Mouse (Mus musculus) neural tube, embryonic 11.5 days (tissue): Measurements from ENCODE around the gene Kremen1. TPM values are rescaled to one million over a fixed set of nuclear protein-coding genes. Genes with fewer than 3 reads are reported as not detected.

ENCODE experiments used
- ATAC-seq: fragments of 200-750 bp; cut with Nextera tagmentation; 2 replicates; pipeline ENCODE4 v1.8.0; 2017; ENCODE audit warnings: moderate number of reproducible peaks, mild to moderate bottlenecking, moderate TSS enrichment, moderate library complexity; ENCODE audit not compliant: insufficient read depth, low FRiP score, low TSS enrichment
- DNase-seq: peaks from one replicate; pipeline ENCODE4 v3.0.0-alpha.2; 2015; ENCODE audit warnings: low spot score
- H3K27ac ChIP-seq: fragments of 300-500 bp; sonication (generic); 2 replicates; pipeline ENCODE4 v1.5.1; 2014; ENCODE audit warnings: low read depth, mild to moderate bottlenecking, low read length
- H3K27me3 ChIP-seq: fragments of 300-500 bp; sonication (generic); 2 replicates; pipeline ENCODE4 v1.6.1; 2014; ENCODE audit warnings: mild to moderate bottlenecking, low read length, mixed read lengths; ENCODE audit not compliant: control insufficient read depth, insufficient read depth
- H3K36me3 ChIP-seq: fragments of 300-500 bp; sonication (generic); 2 replicates; pipeline ENCODE4 v1.6.1; 2014; ENCODE audit warnings: mild to moderate bottlenecking, low read length, moderate library complexity, mixed read lengths; ENCODE audit not compliant: control insufficient read depth, insufficient read depth
- H3K4me1 ChIP-seq: fragments of 300-500 bp; sonication (generic); 2 replicates; pipeline ENCODE4 v1.6.1; 2014; ENCODE audit warnings: low read length, mixed read lengths; ENCODE audit not compliant: control insufficient read depth, insufficient read depth
- H3K4me2 ChIP-seq: fragments of 300-500 bp; sonication (generic); 2 replicates; pipeline ENCODE4 v1.6.1; 2014; ENCODE audit warnings: low read depth, mild to moderate bottlenecking, moderate library complexity
- H3K4me3 ChIP-seq: fragments of 300-500 bp; sonication (generic); 2 replicates; pipeline ENCODE4 v1.5.1; 2014; ENCODE audit warnings: low read depth, low read length
- H3K9ac ChIP-seq: fragments of 300-500 bp; sonication (generic); 2 replicates; pipeline ENCODE4 v1.6.1; 2014; ENCODE audit warnings: mild to moderate bottlenecking, low read length
- H3K9me3 ChIP-seq: fragments of 300-500 bp; sonication (generic); 2 replicates; pipeline ENCODE4 v1.6.1; 2016; ENCODE audit warnings: low read length; ENCODE audit not compliant: control insufficient read depth
- WGBS: fragments of 180-500 bp; shearing (Covaris S2); extraction: QIAGEN DNeasy Blood & Tissue Kit; methylation state at CpG from one replicate; pipeline ENCODE4 v1.1.7; 2014; 5-methylcytosine and 5-hydroxymethylcytosine counted together
- polyA plus RNA-seq: library from polyadenylated mRNA; unstranded; fragments of >200 nt; fragmentation: Nextera tagmentation; extraction: Ambion mirVana; gene quantifications from 2 replicates; pipeline ENCODE4 v1.2.1, GENCODE M21; 2014

Kremen1 gene
- 9.6 and 12.0 TPM in 2 replicates for polyA plus RNA-seq

- Histone ChIP-seq H3K4me3 (peak within 1 kb of the TSS; percentile 75), H3K36me3 (no peaks in the 10 kb centered on the region), H3K9me3 (no peaks in the 10 kb centered on the region), H3K4me2 (peak within 1 kb of the TSS; percentile 55), H3K27ac (0 out of 2 replicates have a peak within 1 kb of the TSS, but pooled peaks have one; percentile 7), H3K4me1 (peaks cover 8% of the 10 kb centered on the region), H3K27me3 (no peaks in the 10 kb centered on the region), H3K9ac (peak within 1 kb of the TSS; percentile 70)
- ATAC-seq (peak; percentile 97), DNase-seq (peak; percentile 93)
- 3% methylated on average over 52 of the region's 80 CpGs for WGBS
Observed at GRCm38 (mm10) chr11:5261508-5262392, at the start of gene Kremen1. TSS of gene Kremen1 (minus strand) at chr11:5261558.

GRCm38 (mm10) chr11:5307024-5307905, 45.9 kb upstream of the Kremen1 start:
- no peaks in the 10 kb centered on the region for H3K9me3 ChIP-seq
- no peak overlapping the region for H3K27ac ChIP-seq
- H3K4me2 ChIP-seq = no peak overlapping the region
- ATAC-seq = no peak
- no peaks in the 10 kb centered on the region for H3K36me3 ChIP-seq
- no peak overlapping the region for H3K4me3 ChIP-seq
- no peaks in the 10 kb centered on the region for H3K27me3 ChIP-seq
- 94% methylated on average over 13 of the region's 13 CpGs for WGBS
- no peak for DNase-seq
- H3K9ac ChIP-seq = no peak overlapping the region
- no peaks in the 10 kb centered on the region for H3K4me1 ChIP-seq

- ATAC-seq = no peak
Observed at GRCm38 (mm10) chr11:5306017-5306416, 44.7 kb upstream of the Kremen1 start.

GRCm38 (mm10) chr11:5304526-5304925, 43.2 kb upstream of the Kremen1 start:
- Histone ChIP-seq H3K4me1 (no peaks in the 10 kb centered on the region), H3K36me3 (no peaks in the 10 kb centered on the region), H3K27ac (no peak overlapping the region), H3K9ac (no peak overlapping the region), H3K27me3 (no peaks in the 10 kb centered on the region), H3K9me3 (no peaks in the 10 kb centered on the region), H3K4me3 (no peak overlapping the region), H3K4me2 (no peak overlapping the region)
- DNase-seq = no peak
- ATAC-seq = no peak

More at GRCm38 (mm10) chr11:5306017-5306416, 44.7 kb upstream of the Kremen1 start:
- Histone ChIP-seq H3K36me3 (no peaks in the 10 kb centered on the region), H3K27ac (no peak overlapping the region), H3K27me3 (no peaks in the 10 kb centered on the region), H3K9ac (no peak overlapping the region), H3K4me1 (no peaks in the 10 kb centered on the region), H3K9me3 (no peaks in the 10 kb centered on the region), H3K4me2 (no peak overlapping the region), H3K4me3 (no peak overlapping the region)
- DNase-seq = no peak

- 56% methylated on average over 1 of the region's 1 CpGs for WGBS
- Histone ChIP-seq H3K9ac (no peak overlapping the region), H3K4me2 (no peak overlapping the region), H3K9me3 (no peaks in the 10 kb centered on the region), H3K27ac (no peak overlapping the region), H3K4me1 (no peaks in the 10 kb centered on the region; the same call in 1 of the 2 replicates), H3K36me3 (no peaks in the 10 kb centered on the region), H3K27me3 (no peaks in the 10 kb centered on the region), H3K4me3 (no peak overlapping the region)
- DNase-seq (no peak), ATAC-seq (no peak)
Observed at GRCm38 (mm10) chr11:5298007-5298372, 36.6 kb upstream of the Kremen1 start.

- H3K4me1 ChIP-seq = no peaks in the 10 kb centered on the region; the same call in 1 of the 2 replicates
- WGBS = 50% methylated on average over 13 of the region's 13 CpGs
- H3K27ac ChIP-seq = no peak overlapping the region
Observed at GRCm38 (mm10) chr11:5297148-5298006, 36.0 kb upstream of the Kremen1 start.

GRCm38 (mm10) chr11:5296576-5297115, 35.3 kb upstream of the Kremen1 start:
- Histone ChIP-seq H3K9ac (no peak overlapping the region), H3K4me1 (no peaks in the 10 kb centered on the region; the same call in 1 of the 2 replicates), H3K9me3 (no peaks in the 10 kb centered on the region), H3K4me3 (no peak overlapping the region), H3K27me3 (no peaks in the 10 kb centered on the region), H3K27ac (no peak overlapping the region), H3K4me2 (no peak overlapping the region), H3K36me3 (no peaks in the 10 kb centered on the region)
- DNase-seq (no peak), ATAC-seq (no peak)
- 59% methylated on average over 2 of the region's 2 CpGs for WGBS

More at GRCm38 (mm10) chr11:5297148-5298006, 36.0 kb upstream of the Kremen1 start:
- no peaks in the 10 kb centered on the region for H3K36me3 ChIP-seq
- no peak overlapping the region for H3K4me3 ChIP-seq
- ATAC-seq (no peak), DNase-seq (no peak)
- H3K9me3 ChIP-seq = no peaks in the 10 kb centered on the region
- H3K27me3 ChIP-seq = no peaks in the 10 kb centered on the region
- H3K4me2 ChIP-seq = no peak overlapping the region
- no peak overlapping the region for H3K9ac ChIP-seq

GRCm38 (mm10) chr11:5294805-5295204, 33.4 kb upstream of the Kremen1 start:
- ATAC-seq = no peak
- Histone ChIP-seq H3K4me3 (no peak overlapping the region), H3K27ac (no peak overlapping the region), H3K4me1 (no peaks in the 10 kb centered on the region; the same call in 1 of the 2 replicates), H3K36me3 (no peaks in the 10 kb centered on the region), H3K9ac (no peak overlapping the region), H3K27me3 (no peaks in the 10 kb centered on the region), H3K4me2 (no peak overlapping the region), H3K9me3 (no peaks in the 10 kb centered on the region)
- 90% methylated on average over 3 of the region's 3 CpGs for WGBS
- no peak for DNase-seq
